Mouse (Mus musculus): ENCODE measurements around the gene Hexim2. TPM values are rescaled to one million over a fixed set of nuclear protein-coding genes. Genes with fewer than 3 reads are reported as not detected.

Hexim2 gene
- total RNA-seq, 2 experiments from 2014 or later, result 3.1 to 3.9 TPM

Other genes starting within 250 kb of the Hexim2 start
- not detected for gene Fam187a, start 247.3 kb upstream of the Hexim2 start, total RNA-seq (2021)
- under 1 TPM; 0.17 to 0.25 TPM for gene Gfap, start 231.5 kb upstream of the Hexim2 start, total RNA-seq (2021)
- 1 to 10 TPM; 5.7 to 6.9 TPM for gene Kif18b, start 207.3 kb upstream of the Hexim2 start, total RNA-seq (2021)
- gene C1ql1, start 185.7 kb upstream of the Hexim2 start, total RNA-seq (2021), result under 1 TPM; 0.22 to 0.34 TPM
- 10 to 100 TPM; 61.4 to 63.2 TPM for gene Nmt1, start 104.2 kb upstream of the Hexim2 start, total RNA-seq (2021)
- gene Dcakd, start 104.1 kb upstream of the Hexim2 start, total RNA-seq (2021), result 10 to 100 TPM; 62.5 to 70.5 TPM
- 10 to 100 TPM; 26.7 to 27.7 TPM for gene Plcd3, start 30.8 kb upstream of the Hexim2 start, total RNA-seq (2021)
- gene Acbd4, start 30.7 kb upstream of the Hexim2 start, total RNA-seq (2021), result 10 to 100 TPM; 35.5 to 37.4 TPM
- gene Hexim1, start 16.2 kb upstream of the Hexim2 start, total RNA-seq (2021), result 10 to 100 TPM; 20.4 to 22.6 TPM
- 10 to 100 TPM; 14.4 to 15.6 TPM for gene Fmnl1, start 38.7 kb downstream of the Hexim2 start, total RNA-seq (2021)
- not detected for gene 1700023F06Rik, start 76.1 kb downstream of the Hexim2 start, total RNA-seq (2021)
- not detected for gene Spata32, start 86.0 kb downstream of the Hexim2 start, total RNA-seq (2021)
- 1 to 10 TPM; 3.8 to 4.3 TPM for gene Map3k14, start 135.0 kb downstream of the Hexim2 start, total RNA-seq (2021)
- 10 to 100 TPM; 28.6 to 34.3 TPM for gene Arhgap27, start 231.3 kb downstream of the Hexim2 start, total RNA-seq (2021)